Mouse (Mus musculus): ENCODE measurements at regions not wholly inside any gene's neighbourhood (a gene's known extent, or its start where the extent isn't known, plus 50 kb on each side); places are given as distances from the start of the nearest gene placed in this dataset.
"Not testable (repeated sequence)": the region's sequence is repeated elsewhere in the genome, so short reads cannot be mapped to it uniquely, and the experiment has no call there.

DNA sequence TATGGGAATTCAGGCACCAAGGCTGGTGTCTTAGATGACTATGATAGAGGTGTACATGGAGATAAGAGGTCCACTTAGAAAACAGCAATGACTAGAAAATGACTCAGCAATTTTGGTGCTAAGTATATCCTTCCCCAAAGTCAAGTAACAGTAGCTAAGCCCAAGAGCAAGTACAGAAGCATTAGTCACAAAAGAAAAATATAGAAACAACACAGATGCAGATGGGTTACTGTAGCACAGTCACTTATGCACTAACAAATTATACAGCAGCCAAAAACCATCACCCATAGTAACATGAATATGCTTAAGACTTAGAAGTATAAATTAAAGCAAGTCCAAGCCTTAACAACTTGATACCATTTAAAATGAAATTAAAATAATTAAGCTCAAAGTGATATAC, 378.5 kb upstream of the Meis2 start:
- CTCF ChIA-PET, result no interaction called here

DNA sequence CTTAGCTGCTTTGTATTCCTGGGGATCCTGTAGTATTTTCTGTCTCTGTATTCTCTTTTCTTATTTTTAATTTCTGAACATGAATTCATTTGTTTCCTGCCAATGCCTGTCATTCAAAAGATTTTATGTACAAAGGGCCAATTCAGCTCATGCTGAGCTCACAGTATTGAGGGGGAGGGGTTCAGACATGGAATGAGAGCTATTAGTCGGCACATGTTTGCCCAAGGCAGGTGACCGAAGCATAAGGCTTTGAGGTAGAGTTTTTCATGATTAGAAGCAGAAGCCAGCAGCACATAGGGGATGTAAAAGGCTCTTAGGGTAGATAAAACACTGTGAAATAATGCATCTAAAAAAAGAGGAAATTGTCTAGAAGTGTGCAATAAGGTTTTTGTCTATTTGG, 374.6 kb upstream of the Meis2 start:
- CTCF ChIA-PET, result no interaction called here

DNA sequence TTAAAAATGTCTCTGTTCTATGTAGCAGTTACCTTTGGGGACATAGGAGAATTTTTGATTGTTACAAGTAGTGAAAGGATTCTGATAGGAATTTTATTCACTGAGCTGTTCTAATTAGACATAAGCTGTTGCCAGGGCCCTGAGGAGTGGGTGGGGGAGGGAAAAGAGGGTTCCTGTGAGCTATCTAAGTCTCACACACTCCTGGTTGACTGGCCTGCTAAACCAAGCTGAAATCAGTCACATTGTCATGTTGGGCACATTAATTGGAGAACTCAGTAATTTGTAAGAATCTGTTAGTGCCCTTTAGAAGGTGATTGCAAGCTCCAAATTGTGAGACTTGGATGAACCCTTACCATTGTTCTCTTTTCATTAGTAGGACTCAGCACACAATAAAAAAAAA, 367.8 kb upstream of the Meis2 start:
- CTCF ChIA-PET, result no interaction called here

DNA sequence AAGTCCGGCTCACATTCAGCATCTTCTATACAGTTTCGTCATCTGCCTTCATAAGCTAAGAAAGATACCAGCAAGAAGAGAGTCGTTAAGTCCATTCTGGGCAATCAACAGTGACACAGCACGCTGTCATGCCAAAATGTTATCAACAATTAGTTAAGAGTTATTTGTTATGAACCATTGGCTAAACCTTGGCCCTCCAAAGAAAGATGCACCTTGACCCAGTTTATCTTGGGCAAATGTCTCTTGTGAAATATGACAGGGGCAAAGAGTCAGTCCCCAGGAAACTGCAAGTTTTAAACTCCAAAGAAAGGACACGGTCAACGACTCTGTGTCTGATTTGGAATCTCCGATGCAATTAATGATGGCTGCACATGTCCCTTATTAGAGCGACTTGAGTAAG, 358.5 kb upstream of the Meis2 start:
- CTCF ChIA-PET, result no interaction called here

DNA sequence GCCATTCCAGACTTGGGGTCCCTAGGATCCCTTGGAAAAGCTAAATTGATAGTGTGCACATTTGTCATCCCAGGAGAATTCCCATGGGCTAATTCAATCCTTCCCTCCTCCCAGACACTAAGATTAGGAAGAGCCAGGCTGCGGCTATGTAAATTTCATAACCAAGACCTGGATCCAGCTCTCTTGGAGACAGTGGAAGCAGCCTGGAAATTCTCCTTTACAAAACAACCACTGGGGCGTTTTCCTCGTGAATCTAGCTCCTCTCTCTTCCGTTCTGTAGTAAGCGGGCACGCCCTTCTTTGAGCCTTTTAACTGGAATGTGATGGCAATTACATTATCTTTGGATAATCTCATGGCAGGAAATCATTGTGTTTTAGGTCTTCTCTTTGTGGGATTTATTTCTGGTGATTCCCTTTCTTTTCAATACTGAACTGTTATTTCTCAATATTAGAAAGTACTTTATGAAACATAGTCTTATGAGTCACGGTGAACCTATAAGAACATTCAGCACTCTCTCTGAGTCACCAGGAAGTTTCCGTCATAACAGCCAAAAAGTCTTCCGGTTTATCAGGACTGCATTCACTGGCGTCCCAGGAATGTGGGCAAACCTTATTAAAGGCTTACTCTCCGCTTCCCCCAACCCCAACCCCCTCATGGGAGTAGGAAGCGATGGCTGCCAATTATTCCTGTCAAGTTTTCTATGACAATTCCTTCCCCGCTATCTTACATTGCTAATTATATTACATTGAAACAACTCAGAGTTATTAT, 352.0 kb upstream of the Meis2 start:
- CTCF ChIA-PET, result no interaction called here

DNA sequence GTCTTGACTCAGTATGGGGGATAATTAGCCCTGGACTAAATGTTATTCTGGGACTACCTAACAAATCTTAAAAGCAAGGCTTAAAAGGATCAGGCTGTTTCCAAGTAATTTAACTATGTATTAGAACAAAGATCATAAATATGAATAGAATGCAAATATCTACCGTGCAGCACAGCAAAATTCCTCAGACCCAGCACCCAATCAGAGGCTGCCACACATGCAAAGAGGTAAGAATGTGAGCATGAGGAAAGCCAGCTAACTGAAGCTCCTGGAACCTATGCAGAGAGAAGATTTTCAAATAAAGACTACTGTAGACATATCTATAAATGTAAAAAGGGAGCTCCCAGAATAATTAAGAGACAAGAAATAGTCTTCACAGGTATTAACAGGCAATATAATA, 350.1 kb upstream of the Meis2 start:
- CTCF ChIA-PET, result no interaction called here

DNA sequence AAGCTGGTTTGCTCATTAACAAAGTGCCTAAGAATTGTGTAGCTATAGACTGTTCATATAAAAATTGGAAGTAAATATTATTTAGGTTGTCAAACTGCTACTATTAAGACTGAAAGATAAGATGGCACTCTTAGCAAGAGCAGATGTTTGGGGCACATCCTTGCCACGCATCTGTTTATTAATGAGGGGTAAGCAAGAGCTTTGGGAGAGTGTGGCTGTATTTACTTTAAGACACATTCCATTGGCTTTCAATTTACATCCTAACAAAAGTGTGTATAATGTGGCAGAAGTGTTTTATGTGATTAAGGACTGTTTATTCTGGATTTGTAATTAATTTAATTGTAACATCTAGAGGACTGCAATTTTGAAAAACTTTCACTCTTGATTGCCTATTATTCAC, 336.5 kb upstream of the Meis2 start:
- CTCF ChIA-PET, result no interaction called here

DNA sequence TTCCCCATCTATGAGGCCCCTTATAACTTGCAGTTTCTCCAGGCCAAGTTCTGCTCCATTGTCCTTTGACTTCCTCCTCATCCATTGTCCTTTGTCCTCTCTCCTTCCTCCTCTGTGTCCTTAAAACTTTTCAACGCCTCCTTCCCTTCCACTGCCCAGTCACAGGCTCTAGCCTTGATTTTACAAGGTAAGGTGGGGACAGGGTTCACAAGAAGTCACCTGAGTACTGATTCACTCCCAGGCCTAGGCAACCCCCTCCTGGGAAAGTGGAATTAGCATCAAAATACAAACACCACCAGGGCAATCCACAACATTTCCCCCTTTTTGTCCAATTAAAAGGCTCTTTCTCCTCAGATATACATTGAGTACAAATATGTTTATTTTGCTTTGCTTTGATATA, 334.3 kb upstream of the Meis2 start:
- CTCF ChIA-PET, result no interaction called here

DNA sequence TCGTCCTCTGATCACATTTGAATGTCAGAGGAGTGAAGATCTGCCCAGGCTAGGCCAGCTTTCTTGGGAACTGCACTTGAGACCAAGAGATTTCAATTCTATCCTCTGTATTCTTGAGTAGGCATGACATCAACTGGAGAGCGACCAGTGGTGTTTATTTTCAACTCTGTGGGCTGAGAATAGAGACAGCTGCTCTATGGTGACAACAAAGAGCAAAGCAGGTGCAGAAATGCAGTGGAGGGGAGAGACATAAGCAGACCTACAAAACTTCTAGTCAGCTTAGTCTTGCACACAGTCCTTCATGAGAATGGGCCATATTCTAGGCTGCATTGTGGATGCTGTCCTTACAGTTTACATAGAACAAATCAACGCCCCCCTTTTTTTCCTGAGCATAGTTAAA, 303.2 kb upstream of the Meis2 start:
- CTCF ChIA-PET, result no interaction called here

DNA sequence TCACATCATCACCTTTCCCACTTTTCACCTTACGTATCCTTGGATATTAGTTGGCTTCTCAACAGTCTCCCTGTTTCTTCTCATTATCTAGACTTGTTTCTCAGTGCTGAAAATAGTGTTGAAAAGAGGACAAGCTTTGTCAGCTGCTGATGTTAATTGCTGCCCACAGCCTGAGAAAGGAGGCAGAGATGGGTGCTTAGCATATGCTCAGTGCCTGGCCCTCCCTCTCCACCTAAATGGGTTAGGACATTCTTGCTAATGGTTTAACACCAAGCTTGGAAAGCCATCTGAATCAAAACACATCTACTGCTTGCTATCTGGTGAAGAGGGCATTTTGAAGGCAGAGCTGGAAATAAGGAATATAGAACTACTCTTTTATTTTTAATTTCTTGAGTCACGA, 298.5 kb upstream of the Meis2 start:
- CTCF ChIA-PET, result no interaction called here

DNA sequence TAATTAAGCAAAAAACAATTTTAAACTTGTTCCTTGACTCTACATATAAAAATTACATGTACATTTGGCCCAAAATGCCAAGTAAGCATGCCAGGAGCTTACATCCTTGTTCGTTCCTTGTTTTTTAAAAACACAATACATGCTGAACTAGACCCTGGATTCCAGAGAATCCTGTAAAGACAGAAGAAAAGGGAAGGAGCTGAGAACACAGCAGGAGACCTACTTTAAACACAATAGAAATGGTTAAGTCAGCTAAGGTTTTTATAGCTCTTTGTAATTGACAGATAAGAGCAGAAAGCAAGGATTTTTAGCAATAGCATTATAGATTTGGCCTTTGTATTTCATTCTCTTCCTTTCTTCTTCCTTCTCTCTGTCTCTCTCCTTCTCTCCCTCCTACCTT, 292.5 kb upstream of the Meis2 start:
- CTCF ChIA-PET, result no interaction called here

DNA sequence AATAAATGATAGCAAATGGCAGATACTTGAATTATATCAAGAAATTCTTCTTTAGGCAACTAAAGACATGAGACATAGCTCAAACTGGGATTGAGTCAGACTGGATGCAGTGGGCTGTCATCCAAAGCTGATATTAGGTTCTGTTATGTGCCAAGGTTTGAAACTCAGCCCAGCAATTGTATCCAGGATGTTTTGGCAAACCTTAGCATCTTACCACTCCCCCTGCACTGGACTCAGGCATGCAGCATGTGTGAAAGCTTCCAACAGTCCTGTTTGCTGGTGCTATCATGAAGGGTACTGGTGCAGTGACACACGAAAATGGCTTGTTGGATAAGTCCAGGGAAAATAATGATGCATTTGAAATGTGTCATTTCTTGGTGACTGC, 282.9 kb upstream of the Meis2 start:
- CTCF ChIA-PET, result no interaction called here

DNA sequence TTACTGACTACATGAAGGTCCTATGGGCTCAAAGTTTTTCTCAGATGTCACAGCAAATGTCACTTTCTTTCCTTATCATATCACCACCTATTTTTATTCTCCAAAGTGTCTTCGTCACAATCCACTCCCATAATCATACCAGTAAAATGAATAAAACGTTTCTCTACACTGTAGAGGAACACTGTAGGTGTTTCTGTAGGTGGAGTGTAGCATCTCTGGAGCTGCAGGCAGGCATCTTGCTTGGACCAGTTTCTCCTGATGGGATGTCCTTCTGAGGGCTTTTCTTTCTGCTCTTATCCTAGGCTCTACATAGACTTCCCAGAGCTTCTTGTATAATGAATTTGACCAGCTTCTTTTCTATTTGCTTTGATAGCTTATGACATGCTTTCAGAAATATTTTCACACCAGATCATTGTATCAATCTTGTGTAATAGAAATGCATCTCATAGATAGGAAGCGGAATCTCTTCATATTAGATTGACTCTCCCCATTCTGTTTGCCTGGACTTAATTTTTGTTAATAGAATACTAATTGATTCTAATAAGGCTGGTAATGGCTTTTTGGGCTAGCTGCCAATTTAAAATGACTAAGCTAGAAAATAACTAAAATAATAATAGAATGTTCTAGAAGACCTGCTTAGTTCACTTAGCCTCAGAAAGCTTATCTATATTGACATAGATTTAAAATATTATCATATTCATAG, 282.3 kb upstream of the Meis2 start:
- CTCF ChIA-PET, result no interaction called here

DNA sequence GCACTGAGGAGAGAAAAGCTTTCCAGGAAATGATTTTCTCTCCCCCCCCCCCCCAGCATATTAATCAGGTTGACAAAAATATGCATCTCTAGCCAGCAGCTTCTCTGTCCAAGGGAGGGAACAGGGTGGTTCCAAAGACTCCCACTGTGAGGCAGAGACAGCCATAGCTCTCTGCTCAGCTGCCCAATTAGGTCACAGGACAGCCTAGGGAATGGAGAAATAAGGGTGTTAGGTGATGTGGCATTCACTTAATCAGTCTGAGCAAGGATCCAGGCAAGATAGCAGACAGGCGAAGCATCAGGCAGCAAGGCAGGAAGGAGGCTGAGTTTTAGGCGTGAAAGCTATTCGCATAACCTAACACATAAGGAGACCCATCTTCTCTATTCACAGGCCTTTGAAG, 266.2 kb upstream of the Meis2 start:
- CTCF ChIA-PET, result no interaction called here

DNA sequence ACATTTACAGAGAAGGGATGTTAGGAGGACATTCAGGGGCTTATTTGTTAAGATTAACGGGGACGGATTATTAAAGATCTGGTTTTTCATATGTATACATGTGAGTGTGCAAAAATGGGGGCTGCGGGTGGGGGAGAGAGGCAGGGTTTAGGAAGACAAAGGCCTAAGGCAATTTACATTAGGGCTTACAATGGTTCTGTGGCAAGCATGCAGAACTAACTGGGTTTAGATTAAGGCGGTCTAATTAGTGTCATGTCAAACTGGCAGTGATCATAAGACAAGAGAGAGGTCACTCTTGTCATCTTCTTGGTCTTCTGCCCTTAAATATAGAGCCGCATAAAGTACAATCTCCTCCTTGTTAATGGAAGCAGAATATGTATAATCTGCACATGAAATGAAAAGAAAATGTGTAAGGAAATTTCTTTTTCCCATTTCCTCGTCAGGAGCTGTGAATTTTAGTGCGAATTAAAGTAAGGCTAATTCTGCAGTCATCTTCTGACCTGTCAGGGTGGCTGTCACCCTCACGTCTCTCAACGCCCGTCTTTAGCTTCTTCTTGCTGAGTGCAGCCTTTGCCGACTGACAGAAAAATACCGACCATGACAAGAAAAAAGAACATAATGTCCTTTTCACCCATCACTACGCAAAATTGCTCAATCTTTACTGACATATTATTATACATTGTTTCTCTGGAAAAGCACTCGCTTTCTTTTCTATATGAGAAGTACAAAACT, 256.6 kb upstream of the Meis2 start:
- CTCF ChIA-PET, result no interaction called here

DNA sequence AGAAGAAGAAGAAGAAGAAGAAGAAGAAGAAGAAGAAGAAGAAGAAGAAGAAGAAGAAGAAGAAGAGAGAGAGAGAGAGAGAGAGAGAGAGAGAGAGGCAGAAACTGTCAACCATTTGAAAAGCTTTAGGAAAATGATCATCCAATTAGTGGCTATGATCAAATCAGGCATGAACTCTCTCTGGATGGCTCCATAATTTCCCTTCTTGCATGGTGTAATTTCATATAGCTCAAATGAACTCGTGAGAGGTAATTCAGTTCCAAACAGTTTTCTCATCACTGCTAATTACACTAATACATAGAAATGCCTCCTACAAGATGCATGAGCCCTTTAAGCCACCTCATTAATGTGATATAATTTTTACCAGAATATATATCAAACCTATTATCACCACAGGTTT, 233.9 kb upstream of the Meis2 start:
- CTCF ChIA-PET, result interaction anchor here (0.7 kb wide), 1 partner anchor 10 kb away, joined by 21 read pairs; no protein-coding TSS in a partner anchor

DNA sequence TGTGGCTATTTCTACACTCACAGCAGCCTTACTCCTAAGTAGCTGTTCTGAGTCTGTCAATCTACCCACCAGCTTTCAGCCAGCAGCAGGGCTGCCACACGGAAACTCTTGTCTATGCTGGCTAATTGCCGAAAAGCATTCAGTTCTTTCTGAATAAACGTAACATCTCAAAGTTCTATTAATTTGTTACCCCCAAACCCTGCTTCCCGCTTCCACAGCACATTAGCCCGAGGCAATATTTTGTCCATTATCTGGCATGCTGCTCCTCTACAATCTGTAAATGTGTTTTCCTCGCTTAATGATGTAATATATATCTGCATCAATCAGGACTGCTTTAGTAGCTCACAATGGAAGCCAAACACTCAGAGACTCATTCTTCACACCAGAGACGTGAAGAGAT, 224.2 kb upstream of the Meis2 start:
- CTCF ChIA-PET, result interaction anchor here (0.6 kb wide), 1 partner anchor 9 kb away, joined by 21 read pairs; no protein-coding TSS in a partner anchor

DNA sequence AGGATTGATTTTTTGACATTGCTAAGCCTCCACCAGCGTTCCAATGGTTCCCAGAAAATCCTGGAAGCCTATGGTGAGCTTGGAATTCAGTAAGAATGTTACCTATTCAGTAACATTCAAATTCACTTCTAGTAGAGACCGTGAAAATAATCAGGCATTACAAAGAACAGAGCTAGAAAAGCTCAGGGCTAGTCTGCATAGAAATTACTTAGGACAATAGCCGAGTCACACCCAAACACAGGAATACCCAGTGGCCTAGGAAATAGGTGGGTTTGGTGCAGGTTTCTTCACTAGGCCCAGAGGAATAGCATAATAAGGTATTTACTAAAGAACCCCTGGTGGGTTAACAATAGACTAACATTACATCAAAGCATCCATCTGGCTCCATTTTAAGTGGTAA, 177.6 kb upstream of the Meis2 start:
- CTCF ChIA-PET, result not testable (repeated sequence)

DNA sequence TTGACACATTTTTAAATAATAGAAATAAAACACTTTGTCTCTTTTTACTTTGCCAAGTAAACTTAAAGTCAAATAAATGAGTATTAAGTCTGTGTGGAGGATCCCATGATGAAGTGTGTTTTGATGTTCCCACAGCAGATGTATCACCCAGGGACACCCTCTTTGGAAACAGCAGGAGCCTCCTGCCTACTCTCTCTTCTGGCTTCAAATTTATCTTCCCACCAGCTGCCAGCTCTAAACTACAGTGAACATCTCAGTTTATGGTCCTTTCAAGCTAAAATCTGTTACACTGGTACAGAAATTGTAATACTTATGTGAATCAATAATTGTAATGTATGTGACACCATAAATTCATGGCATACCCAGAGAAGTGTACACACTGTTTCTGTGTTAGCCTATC, 171.1 kb upstream of the Meis2 start:
- CTCF ChIA-PET, result no interaction called here

DNA sequence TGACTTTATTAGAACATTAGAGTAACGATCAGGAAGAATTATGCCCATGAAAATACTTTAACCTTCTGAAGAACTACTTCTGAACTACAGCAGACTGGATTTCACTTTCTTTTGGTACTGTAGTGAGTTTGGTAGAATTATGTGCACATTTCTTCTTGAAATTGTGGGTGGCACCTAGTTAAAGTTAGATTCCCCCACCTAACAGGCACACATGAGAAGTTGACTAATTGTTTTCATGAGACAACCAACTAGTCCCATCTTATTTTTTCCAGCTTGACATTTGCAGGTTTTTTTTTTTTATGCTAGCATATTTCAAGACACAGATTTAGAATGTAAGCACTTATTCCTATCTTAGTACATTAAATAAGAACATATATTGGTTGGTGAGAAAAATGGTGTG, 167.2 kb upstream of the Meis2 start:
- CTCF ChIA-PET, result interaction anchor here (0.7 kb wide), 1 partner anchor 193 kb away, joined by 3 read pairs; no protein-coding TSS in a partner anchor

DNA sequence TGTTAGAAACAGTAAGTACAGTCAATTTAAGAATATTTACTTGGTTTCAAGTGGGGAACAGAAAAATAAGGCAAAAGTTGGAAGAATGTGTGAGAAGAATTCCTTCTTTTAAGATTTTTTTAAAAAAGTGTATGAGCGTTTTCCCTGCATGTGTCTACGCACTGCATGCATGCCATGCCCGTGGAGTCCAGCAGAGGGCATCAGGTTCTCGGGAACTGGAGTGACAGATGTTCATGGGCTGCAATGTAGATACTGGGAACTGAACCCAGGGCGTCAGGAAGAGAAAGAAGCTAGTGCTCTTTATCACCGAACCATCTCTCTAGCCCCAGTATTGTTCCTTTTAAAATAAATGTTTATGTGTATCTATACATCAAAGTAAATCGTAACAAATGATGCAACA, 150.8 kb upstream of the Meis2 start:
- CTCF ChIA-PET, result no interaction called here

DNA sequence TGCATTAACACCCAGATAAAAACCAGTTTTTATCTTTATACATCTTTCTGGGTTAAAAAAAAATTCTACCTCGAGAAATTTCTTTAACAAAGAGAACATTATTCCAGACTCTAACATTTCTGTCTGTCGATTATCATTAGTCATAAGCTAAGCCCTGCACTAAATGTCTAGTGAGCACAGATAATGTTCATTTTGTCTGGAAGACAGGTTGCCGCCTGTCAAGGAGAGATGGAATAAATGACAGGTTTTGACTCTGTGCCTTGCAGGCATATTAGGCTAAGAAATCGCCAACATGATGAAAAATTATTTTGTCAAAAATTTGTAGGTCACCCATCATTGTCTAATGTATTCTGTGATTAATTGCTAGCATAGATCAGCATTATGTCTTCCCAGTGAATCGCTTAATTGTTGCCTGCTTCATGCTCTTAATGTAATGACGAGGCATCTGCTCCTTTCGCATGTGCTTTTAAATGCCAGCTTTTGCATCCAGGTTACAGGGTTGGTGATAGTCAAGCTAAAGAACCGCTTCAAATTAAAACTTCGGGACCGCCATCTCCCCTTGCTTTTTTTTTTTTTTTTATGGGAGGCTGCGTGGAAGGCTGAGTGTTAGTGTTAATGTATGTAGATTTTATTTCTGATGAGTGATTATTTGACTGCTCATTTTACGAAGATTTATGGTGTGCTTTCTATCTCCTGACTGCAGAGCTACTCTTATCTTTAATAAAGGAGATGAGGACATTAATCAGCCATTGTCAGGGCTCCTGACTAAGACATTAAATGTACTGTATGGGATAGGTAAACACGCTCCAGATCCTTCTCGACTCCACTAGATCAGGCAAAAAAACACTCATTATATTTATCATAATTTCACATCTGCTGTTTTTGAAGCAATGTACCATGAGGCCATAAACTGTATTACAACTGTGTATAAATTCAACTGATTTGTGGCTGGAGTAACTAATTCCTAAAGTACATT, 135.9 kb upstream of the Meis2 start:
- CTCF ChIA-PET, result no interaction called here

All from spleen, embryonic (tissue).